Mouse (Mus musculus) midbrain, embryonic 14.5 days (tissue): ENCODE results near the gene Mob3b. TPM values are rescaled to one million over a fixed set of nuclear protein-coding genes. Genes with fewer than 3 reads are reported as not detected.
A peak's percentile ranks its signal among the peaks of the same experiment; 100 is the strongest.

ENCODE experiments used
- ATAC-seq: fragments of 200-750 bp; cut with Nextera tagmentation; 2 replicates; pipeline ENCODE4 v1.8.0; 2017; ENCODE audit warnings: moderate number of reproducible peaks, moderate library complexity; ENCODE audit not compliant: low FRiP score, low TSS enrichment
- DNase-seq: peaks from one replicate; pipeline ENCODE4 v3.0.0-alpha.2; 2015
- H3K27ac ChIP-seq: fragments of 300-500 bp; sonication (generic); replicated peaks from 2 replicates; pipeline ENCODE4 v1.5.1; 2014; ENCODE audit warnings: mild to moderate bottlenecking, low read depth, low read length, moderate library complexity
- H3K27me3 ChIP-seq: fragments of 300-500 bp; sonication (generic); 2 replicates; pipeline ENCODE4 v1.6.1; 2014; ENCODE audit warnings: low read length, control low read depth, mixed read lengths; ENCODE audit not compliant: control insufficient read depth, insufficient read depth
- H3K36me3 ChIP-seq: fragments of 300-500 bp; sonication (generic); 2 replicates; pipeline ENCODE4 v1.6.1; 2014; ENCODE audit warnings: low read length, control low read depth; ENCODE audit not compliant: control insufficient read depth, insufficient read depth
- H3K4me1 ChIP-seq: fragments of 300-500 bp; sonication (generic); 2 replicates; pipeline ENCODE4 v1.6.1; 2014; ENCODE audit warnings: mild to moderate bottlenecking, antibody characterized with exemption, low read length, control low read depth; ENCODE audit not compliant: control insufficient read depth, insufficient read depth
- H3K4me2 ChIP-seq: fragments of 300-500 bp; sonication (generic); 2 replicates; pipeline ENCODE4 v1.6.1; 2014; ENCODE audit warnings: mild to moderate bottlenecking, low read length, moderate library complexity
- H3K4me3 ChIP-seq: fragments of 300-500 bp; sonication (generic); replicated peaks from 2 replicates; pipeline ENCODE4 v1.5.1; 2014; ENCODE audit warnings: low read depth, low read length
- H3K9ac ChIP-seq: fragments of 300-500 bp; sonication (generic); replicated peaks from 2 replicates; pipeline ENCODE4 v1.6.1; 2014; ENCODE audit warnings: mild to moderate bottlenecking, low read length, moderate library complexity
- H3K9me3 ChIP-seq: fragments of 300-500 bp; sonication (generic); 2 replicates; pipeline ENCODE4 v1.6.1; 2016; ENCODE audit warnings: low read length, control low read depth, mixed read lengths; ENCODE audit not compliant: control insufficient read depth
- WGBS: fragments of 180-500 bp; shearing (Covaris S2); extraction: QIAGEN DNeasy Blood & Tissue Kit; methylation state at CpG from one replicate; pipeline ENCODE4 v1.1.7; 2014; 5-methylcytosine and 5-hydroxymethylcytosine counted together
- polyA plus RNA-seq: library from polyadenylated mRNA; unstranded; fragments of >200 nt; fragmentation: Nextera tagmentation; extraction: Ambion mirVana; gene quantifications from 2 replicates; pipeline ENCODE4 v1.2.1, GENCODE M21; 2014

Mob3b gene
- polyA plus RNA-seq, 1 experiment from 2014 or later: 5.5 TPM

- ATAC-seq (no peak), DNase-seq (no peak)
- Histone ChIP-seq H3K4me3 (no peak overlapping the region), H3K36me3 (no peaks in the 10 kb centered on the region), H3K4me2 (no peak overlapping the region), H3K4me1 (peaks cover 25% of the 10 kb centered on the region), H3K9ac (no peak overlapping the region), H3K27ac (peak overlapping the region; percentile 14; the same call in 1 of the 2 replicates), H3K9me3 (no peaks in the 10 kb centered on the region), H3K27me3 (no peaks in the 10 kb centered on the region)
- 83% methylated on average over 9 of the region's 9 CpGs for WGBS
These were observed 166.6 kb downstream of the Mob3b start for GRCm38 (mm10) chr4:34990659-34991058.

GRCm38 (mm10) chr4:34987568-34987967, 169.7 kb downstream of the Mob3b start:
- no peak for DNase-seq
- H3K27me3 ChIP-seq: no peaks in the 10 kb centered on the region
- no peak overlapping the region for H3K9ac ChIP-seq
- H3K9me3 ChIP-seq: no peaks in the 10 kb centered on the region
- peaks cover 10% of the 10 kb centered on the region for H3K4me1 ChIP-seq
- no peak overlapping the region for H3K27ac ChIP-seq
- H3K4me3 ChIP-seq: no peak overlapping the region
- WGBS: 96% methylated on average over 4 of the region's 4 CpGs
- no peaks in the 10 kb centered on the region for H3K36me3 ChIP-seq
- no peak overlapping the region for H3K4me2 ChIP-seq
- no peak for ATAC-seq

- peaks cover 5% of the 10 kb centered on the region for H3K4me1 ChIP-seq
These were observed 170.2 kb downstream of the Mob3b start for GRCm38 (mm10) chr4:34987109-34987508.

GRCm38 (mm10) chr4:34986647-34987046, 170.6 kb downstream of the Mob3b start:
- no peak overlapping the region for H3K4me3 ChIP-seq
- H3K4me1 ChIP-seq: peaks cover under 1% of the 10 kb centered on the region; the same call in 1 of the 2 replicates
- no peak for DNase-seq
- H3K36me3 ChIP-seq: no peaks in the 10 kb centered on the region
- no peaks in the 10 kb centered on the region for H3K27me3 ChIP-seq
- H3K27ac ChIP-seq: no peak overlapping the region
- 81% methylated on average over 4 of the region's 4 CpGs for WGBS
- no peak for ATAC-seq
- no peaks in the 10 kb centered on the region for H3K9me3 ChIP-seq
- no peak overlapping the region for H3K4me2 ChIP-seq
- H3K9ac ChIP-seq: no peak overlapping the region

More at GRCm38 (mm10) chr4:34987109-34987508, 170.2 kb downstream of the Mob3b start:
- ATAC-seq (no peak), DNase-seq (no peak)
- no peaks in the 10 kb centered on the region for H3K36me3 ChIP-seq
- no peaks in the 10 kb centered on the region for H3K9me3 ChIP-seq
- H3K4me2 ChIP-seq: no peak overlapping the region
- no peak overlapping the region for H3K9ac ChIP-seq
- 93% methylated on average over 12 of the region's 12 CpGs for WGBS
- no peak overlapping the region for H3K27ac ChIP-seq
- H3K27me3 ChIP-seq: no peaks in the 10 kb centered on the region
- no peak overlapping the region for H3K4me3 ChIP-seq

- no peaks in the 10 kb centered on the region for H3K36me3 ChIP-seq
- no peaks in the 10 kb centered on the region for H3K27me3 ChIP-seq
- no peak overlapping the region for H3K9ac ChIP-seq
- ATAC-seq: no peak
- no peak overlapping the region for H3K27ac ChIP-seq
- no peak overlapping the region for H3K4me2 ChIP-seq
- no peak for DNase-seq
- 96% methylated on average over 4 of the region's 4 CpGs for WGBS
- no peak overlapping the region for H3K4me3 ChIP-seq
- H3K9me3 ChIP-seq: no peaks in the 10 kb centered on the region
- H3K4me1 ChIP-seq: peaks cover 4% of the 10 kb centered on the region; the same call in 1 of the 2 replicates
These were observed 172.9 kb downstream of the Mob3b start for GRCm38 (mm10) chr4:34984377-34984776.

- Histone ChIP-seq H3K9me3 (no peaks in the 10 kb centered on the region), H3K4me1 (peaks cover 4% of the 10 kb centered on the region; the same call in 1 of the 2 replicates), H3K9ac (no peak overlapping the region), H3K27me3 (no peaks in the 10 kb centered on the region), H3K4me3 (no peak overlapping the region), H3K27ac (no peak overlapping the region), H3K36me3 (no peaks in the 10 kb centered on the region), H3K4me2 (no peak overlapping the region)
- DNase-seq (no peak), ATAC-seq (no peak)
- 92% methylated on average over 6 of the region's 6 CpGs for WGBS
These were observed 173.8 kb downstream of the Mob3b start for GRCm38 (mm10) chr4:34983511-34983910.

GRCm38 (mm10) chr4:34981301-34982172, 175.7 kb downstream of the Mob3b start:
- 75% methylated on average over 8 of the region's 8 CpGs for WGBS
- peaks cover 4% of the 10 kb centered on the region; the same call in 1 of the 2 replicates for H3K4me1 ChIP-seq
- ATAC-seq (peak; percentile 11; the same call in 1 of the 2 replicates), DNase-seq (no peak)
- H3K9ac ChIP-seq: no peak overlapping the region
- H3K4me3 ChIP-seq: no peak overlapping the region
- H3K4me2 ChIP-seq: no peak overlapping the region
- no peaks in the 10 kb centered on the region for H3K27me3 ChIP-seq
- no peaks in the 10 kb centered on the region for H3K9me3 ChIP-seq
- H3K36me3 ChIP-seq: no peaks in the 10 kb centered on the region
- H3K27ac ChIP-seq: no peak overlapping the region

GRCm38 (mm10) chr4:34980461-34981039, 176.7 kb downstream of the Mob3b start:
- Histone ChIP-seq H3K4me2 (no peak overlapping the region), H3K9me3 (no peaks in the 10 kb centered on the region), H3K36me3 (no peaks in the 10 kb centered on the region), H3K27ac (no peak overlapping the region), H3K4me1 (peaks cover 4% of the 10 kb centered on the region; the same call in 1 of the 2 replicates), H3K27me3 (no peaks in the 10 kb centered on the region), H3K9ac (no peak overlapping the region), H3K4me3 (no peak overlapping the region)
- WGBS: 53% methylated on average over 8 of the region's 8 CpGs
- ATAC-seq: no peak
- peak; percentile 24 for DNase-seq
